Mouse (Mus musculus) brain, embryonic 14.5 days (tissue): ENCODE data around the gene AU040320. TPM values are rescaled to one million over a fixed set of nuclear protein-coding genes. Genes with fewer than 3 reads are reported as not detected.

Source experiments
- DNase-seq: peaks from one replicate; pipeline ENCODE4 v3.0.0-alpha.2; 2011; ENCODE audit warnings: low read depth
- CTCF ChIP-seq: fragments of 200-500 bp; IDR thresholded peaks from 2 replicates; pipeline ENCODE4 v1.5.1; 2012; ENCODE audit warnings: inconsistent platforms, mild to moderate bottlenecking, moderate library complexity, borderline replicate concordance; ENCODE audit not compliant: insufficient read depth, insufficient read length; ENCODE audit errors: extremely low read depth
- POLR2A ChIP-seq: fragments of 200-500 bp; IDR thresholded peaks from 2 replicates; pipeline ENCODE4 v1.6.1; 2012; ENCODE audit warnings: mild to moderate bottlenecking, inconsistent platforms, borderline replicate concordance; ENCODE audit not compliant: poor library complexity, insufficient read depth, insufficient read length, severe bottlenecking; ENCODE audit errors: extremely low read depth
- polyA plus RNA-seq: library from polyadenylated mRNA; depleted of rRNA; stranded (reverse); fragments of >200 nt; gene quantifications from 2 replicates; pipeline ENCODE4 v1.2.3, GENCODE M21; 2012

AU040320 gene
- polyA plus RNA-seq, 1 experiment: 52.4 TPM

DNA sequence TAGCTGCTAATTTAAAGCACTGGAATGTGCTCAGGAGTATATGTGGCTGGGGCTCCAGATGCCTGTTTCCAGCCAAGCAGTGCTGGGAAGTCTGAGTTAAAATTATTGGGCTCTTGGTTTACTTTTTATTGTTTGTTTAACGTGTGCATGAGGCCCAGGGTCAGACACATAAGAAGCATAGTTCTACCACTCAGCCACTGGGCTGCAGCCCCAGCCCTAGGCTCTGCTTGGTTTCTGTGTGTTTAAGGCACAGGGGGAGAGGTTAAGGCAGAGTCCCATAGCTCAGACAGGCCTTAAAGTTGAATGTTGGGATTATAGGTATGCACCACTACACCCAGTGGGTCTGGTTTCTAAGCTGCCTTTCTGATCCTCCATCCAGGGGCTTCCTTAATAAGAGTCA, 21.8 kb downstream of the AU040320 start:
- DNase-seq: no peak
- TF ChIP-seq POLR2A (no peak), CTCF (no peak)

DNA sequence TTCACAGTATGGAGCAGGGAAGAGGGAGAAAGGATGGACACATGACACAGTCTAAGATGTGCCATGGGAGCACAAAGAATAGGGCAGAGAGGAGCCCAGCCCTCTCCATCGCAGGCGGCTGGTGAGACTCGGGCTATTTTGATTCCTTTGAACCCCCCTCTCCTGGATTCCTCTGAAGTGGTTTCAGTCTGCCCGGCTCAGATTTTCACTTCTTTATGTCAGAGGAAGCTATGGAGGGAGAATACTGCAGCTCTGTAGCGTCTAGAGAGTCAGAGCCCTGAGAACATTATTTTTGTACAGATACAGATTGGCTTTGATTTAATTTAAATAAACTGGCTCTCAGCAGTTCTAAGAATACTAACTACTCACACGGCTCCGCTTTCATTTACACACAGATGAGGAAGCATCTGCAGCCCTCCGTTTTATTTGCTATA, 25.8 kb downstream of the AU040320 start:
- DNase-seq: peak; percentile 65

DNA sequence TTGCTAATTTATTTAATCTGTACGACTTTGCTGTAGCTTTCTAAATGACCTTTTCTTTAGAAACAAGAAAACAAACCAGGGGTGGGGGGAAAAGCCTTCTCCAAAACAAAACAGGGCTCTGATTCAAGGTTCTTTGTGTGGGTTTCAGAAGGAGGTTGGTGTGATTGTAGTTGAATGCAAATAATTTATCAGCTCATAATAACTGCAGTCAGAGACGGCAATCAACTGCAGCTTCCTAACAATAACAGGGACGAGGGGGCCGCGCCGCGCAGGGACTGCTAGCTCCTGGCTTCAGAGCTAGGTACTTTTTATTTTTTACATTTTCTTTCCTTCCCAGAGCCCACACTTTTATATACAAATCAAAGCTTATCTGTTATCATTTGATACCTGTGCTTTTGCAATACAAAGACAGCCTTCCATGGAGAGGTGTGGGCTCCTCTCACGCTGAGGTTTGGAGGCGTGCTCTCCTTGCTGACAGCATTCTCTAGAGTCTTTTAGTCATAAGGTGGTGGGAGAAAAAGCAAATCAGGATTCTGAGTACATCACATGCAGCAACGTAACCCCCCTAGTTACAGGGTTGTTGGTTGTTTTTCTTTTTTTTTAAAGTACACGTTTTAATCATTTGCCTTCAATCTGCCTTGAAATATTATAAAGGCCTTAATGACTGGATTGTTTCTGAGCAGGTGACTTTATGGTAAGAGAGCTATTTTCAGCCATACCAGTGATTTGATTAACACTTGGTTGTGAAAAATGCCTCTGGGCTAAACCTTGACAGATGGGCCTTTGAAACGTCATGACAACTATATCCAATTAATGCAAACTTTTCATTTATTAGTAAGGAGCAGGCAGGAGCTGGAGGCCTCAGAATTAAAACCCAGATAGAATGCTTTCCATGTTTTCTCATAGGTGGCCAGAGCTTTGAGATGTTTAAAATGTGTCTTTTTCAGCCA, 26.8 kb downstream of the AU040320 start:
- TF ChIP-seq CTCF (no peak), POLR2A (no peak)
- peak; percentile 83 for DNase-seq

More for the DNA sequence above, 25.8 kb downstream of the AU040320 start:
- TF ChIP-seq CTCF: no peak

DNA sequence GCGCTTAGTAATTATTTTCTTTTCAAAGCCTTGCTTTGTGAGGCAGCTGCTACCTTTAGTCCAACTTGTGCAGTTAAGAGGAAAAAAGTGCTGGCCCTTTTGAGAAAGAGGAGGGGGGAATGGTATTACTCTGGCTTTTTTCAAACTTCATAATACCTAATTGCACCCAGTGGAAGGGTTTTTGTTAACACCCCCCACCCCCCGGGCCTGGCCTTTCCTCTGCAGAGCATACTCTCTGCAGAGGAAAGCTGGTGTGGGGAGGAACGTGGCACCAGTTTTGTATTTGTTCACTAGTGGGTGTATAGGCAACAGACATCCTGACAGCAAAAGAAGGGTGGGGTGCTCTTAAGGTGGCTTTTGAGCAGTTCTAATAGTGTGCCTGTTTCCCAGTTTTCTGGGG, 28.5 kb downstream of the AU040320 start:
- DNase-seq: peak; percentile 73
- TF ChIP-seq POLR2A: no peak
- TF ChIP-seq CTCF: no peak

DNA sequence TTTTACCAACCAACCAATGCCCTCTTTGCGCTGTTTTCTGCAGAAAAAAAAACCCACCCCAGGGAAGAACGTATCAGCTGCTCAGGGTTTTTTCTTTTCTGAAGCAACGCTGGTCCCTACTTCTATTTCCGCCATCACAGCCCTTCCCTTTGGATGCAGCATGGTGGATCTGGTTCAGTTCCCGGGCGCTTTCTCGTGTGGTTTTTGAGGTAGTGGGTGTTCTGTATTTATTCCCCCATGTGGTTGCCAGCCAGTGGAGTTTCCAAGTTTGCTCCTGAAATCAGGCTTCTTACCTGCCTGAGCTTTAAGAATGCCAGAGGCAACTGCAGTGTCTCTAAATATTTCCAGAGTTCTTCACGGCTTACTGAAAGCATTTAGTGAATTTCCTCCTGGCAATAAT, 29.2 kb downstream of the AU040320 start:
- no peak for DNase-seq
- TF ChIP-seq POLR2A (no peak), CTCF (no peak)

DNA sequence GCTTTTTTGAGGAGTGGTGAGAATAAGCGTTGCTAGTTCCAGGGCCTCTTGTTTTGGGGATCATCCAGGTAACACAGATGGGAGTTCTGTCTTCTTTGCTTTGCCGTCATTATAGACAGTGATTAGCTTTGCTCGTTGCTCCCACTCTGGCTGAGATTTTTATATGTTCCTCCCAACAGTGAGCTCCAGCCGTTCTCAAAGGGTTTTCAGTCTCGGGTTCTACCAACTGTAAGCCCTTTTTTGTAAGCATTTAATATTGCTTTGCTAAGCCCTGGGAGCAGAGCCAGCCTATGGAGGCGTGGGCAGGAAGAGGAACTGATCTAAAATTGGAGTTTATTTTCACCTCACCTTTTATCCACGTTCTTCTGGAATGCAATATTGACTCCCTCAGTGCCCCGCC, 29.7 kb downstream of the AU040320 start:
- TF ChIP-seq CTCF (no peak), POLR2A (no peak)
- peak; percentile 57 for DNase-seq

DNA sequence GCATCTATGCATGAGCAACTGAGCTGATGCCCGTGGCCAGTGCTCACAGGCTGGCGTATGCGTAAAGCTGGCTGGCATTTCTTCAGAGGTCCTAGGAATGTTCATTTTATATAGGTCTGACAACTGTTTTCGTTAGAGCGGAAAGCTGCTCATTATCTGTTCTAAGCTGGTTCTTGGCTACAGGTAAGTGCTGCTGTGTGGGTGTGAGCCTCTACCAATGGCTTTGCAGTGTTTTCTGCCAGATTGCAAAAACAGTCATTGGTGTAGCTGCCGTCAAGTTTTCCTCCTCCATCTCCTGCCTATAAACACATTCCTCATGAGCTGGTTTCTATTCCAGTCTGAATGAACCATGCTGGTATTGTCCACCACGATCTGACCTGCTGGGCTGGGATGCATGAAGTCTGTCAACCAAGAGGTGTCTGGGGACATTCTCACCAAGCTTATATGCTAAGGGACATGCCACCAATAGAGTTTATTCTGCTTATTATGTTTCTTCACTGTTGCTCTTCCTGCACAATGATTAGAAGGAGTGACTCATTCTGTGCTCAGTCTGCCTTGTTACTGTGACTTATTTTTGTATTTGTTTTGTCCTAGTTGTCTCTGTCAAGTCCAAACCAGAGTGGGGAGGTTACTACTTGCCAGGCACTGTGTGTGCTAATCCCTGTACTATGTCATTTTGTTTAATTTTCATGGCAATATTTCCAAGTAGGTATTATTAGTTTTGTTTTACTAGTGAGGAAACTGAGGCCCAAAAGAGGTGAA, 39.2 kb downstream of the AU040320 start:
- DNase-seq: no peak
- TF ChIP-seq POLR2A (no peak), CTCF (no peak)

DNA sequence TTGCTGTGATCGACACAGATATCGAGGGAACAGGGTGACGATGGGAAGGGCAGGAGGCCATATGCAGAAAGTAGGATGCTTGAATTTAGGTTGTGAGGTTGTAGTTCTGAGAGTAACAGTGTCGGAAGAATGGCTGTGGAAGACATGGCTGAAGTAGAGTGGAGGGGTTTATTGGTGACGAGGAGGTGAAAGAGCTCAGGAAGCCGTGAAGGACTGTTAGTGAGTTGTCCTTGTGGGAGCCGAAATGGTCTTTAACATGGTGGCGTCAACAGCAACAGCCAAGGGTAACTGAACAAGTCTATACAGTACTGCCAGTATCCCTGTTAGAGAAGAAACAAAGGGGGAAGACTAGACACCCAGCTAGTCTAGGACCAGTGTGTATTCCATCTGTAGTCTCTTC, 48.8 kb downstream of the AU040320 start:
- no peak for TF ChIP-seq CTCF
- no peak for TF ChIP-seq POLR2A
- DNase-seq: no peak

DNA sequence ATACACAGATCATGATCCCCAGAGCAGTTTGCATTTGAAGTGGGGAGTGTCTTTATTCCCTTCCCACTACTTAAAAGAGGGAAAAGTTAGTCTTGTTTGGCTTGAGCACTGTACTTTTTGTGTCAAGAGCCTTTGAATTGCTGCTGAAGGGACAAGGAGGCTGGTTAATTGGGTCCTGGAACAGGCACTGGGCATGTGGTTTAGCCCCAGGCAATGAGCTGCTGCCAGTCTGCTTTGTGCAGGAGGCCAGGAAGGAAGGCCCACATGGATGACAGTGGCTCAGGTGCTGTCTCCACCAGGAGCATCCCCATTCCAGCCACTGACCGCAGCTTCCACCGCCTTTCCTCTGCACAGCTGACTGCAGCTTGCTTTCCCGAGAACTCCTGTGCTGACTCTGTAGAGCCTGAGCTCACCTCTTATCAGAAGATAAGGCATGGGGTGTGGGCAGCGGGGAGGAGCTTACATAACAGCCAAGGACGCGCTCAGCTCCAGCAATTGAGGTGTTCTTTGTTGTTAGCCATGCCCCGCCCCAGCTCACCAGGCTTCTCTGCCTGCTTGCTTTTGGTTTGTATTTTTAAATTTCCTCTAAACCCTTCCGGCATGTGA, 50.0 kb downstream of the AU040320 start:
- peak; percentile 83 for DNase-seq
- TF ChIP-seq CTCF (no peak), POLR2A (no peak)

DNA sequence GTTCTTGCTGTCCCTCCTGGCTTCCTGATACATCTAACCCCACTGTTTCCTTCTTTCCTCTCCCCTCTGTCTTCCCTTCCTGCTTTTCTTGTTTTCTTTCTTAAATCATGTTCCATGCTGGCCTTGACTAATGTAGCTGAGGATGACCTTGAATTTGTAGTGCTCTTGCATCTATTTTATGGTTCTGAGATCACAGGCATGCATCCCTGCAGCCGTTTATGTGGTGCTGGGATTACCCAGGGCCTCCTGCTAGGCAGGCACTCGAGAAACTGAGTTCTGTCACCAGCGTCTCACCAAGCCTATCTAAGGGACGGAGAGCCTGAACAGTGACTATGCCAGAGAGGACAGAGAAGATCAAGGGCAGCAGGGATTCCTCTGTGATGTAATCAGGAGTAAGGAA, 52.4 kb downstream of the AU040320 start:
- DNase-seq: no peak
- TF ChIP-seq POLR2A (no peak), CTCF (no peak)
